Mouse (Mus musculus) thymus, postnatal 36 days (tissue): ENCODE results near the gene Atg4a-ps.
"Not testable (repeated sequence)": the region's sequence is repeated elsewhere in the genome, so short reads cannot be mapped to it uniquely, and the experiment has no call there.

Experiments used
- DNase-seq, 2 experiments: peaks; one replicate each; pipeline ENCODE4 v3.0.0; 2022; ENCODE audit warnings: mixed read lengths in 2 of 2

The Atg4a-ps gene

GRCm38 (mm10) chr3:103645968-103646367 lies at the start of gene Atg4a-ps:
TSS of gene Atg4a-ps (minus strand) at chr3:103646068.
- not testable (repeated sequence) for DNase-seq

GRCm38 (mm10) chr3:103695556-103695955 lies 49.7 kb upstream of the Atg4a-ps start:
- DNase-seq, result no peak

- peak in 1 of 2 experiments; percentile 9 for DNase-seq
Observed at GRCm38 (mm10) chr3:103690506-103690905, 44.6 kb upstream of the Atg4a-ps start.

GRCm38 (mm10) chr3:103689043-103689442 lies 43.2 kb upstream of the Atg4a-ps start:
- no peak for DNase-seq

- no peak for DNase-seq
Observed at GRCm38 (mm10) chr3:103683966-103684319, 38.1 kb upstream of the Atg4a-ps start.

- no peak for DNase-seq
Observed at GRCm38 (mm10) chr3:103683234-103683965, 37.5 kb upstream of the Atg4a-ps start.

- DNase-seq, result no peak
Observed at GRCm38 (mm10) chr3:103682473-103682872, 36.6 kb upstream of the Atg4a-ps start.

GRCm38 (mm10) chr3:103678811-103679210 lies 32.9 kb upstream of the Atg4a-ps start:
- DNase-seq, result no peak

- no peak for DNase-seq
Observed at GRCm38 (mm10) chr3:103672716-103673115, 26.8 kb upstream of the Atg4a-ps start.

- DNase-seq, result no peak
Observed at GRCm38 (mm10) chr3:103672113-103672512, 26.2 kb upstream of the Atg4a-ps start.

- DNase-seq, result no peak
Observed at GRCm38 (mm10) chr3:103663385-103663784, 17.5 kb upstream of the Atg4a-ps start.

- DNase-seq, result no peak
Observed at GRCm38 (mm10) chr3:103661714-103662113, 15.8 kb upstream of the Atg4a-ps start.

- DNase-seq, result no peak
Observed at GRCm38 (mm10) chr3:103660012-103660411, 14.1 kb upstream of the Atg4a-ps start.

- DNase-seq, result no peak
Observed at GRCm38 (mm10) chr3:103650406-103650805, 4.5 kb upstream of the Atg4a-ps start.

GRCm38 (mm10) chr3:103649716-103650115 lies 3.8 kb upstream of the Atg4a-ps start:
- no peak for DNase-seq

- no peak for DNase-seq
Observed at GRCm38 (mm10) chr3:103648486-103648885, 2.6 kb upstream of the Atg4a-ps start.

- no peak for DNase-seq
Observed at GRCm38 (mm10) chr3:103647164-103647867, 1.4 kb upstream of the Atg4a-ps start.

- DNase-seq, result peak; percentile 70 to 86
Observed at GRCm38 (mm10) chr3:103641301-103641700, 4.6 kb downstream of the Atg4a-ps start.

- no peak for DNase-seq
Observed at GRCm38 (mm10) chr3:103640226-103640803, 5.6 kb downstream of the Atg4a-ps start.

- DNase-seq, result no peak
Observed at GRCm38 (mm10) chr3:103637641-103638040, 8.2 kb downstream of the Atg4a-ps start.

GRCm38 (mm10) chr3:103634256-103634655 lies 11.6 kb downstream of the Atg4a-ps start:
- no peak for DNase-seq

- DNase-seq, result no peak
Observed at GRCm38 (mm10) chr3:103633831-103634230, 12.0 kb downstream of the Atg4a-ps start.

GRCm38 (mm10) chr3:103633124-103633523 lies 12.7 kb downstream of the Atg4a-ps start:
- no peak for DNase-seq

GRCm38 (mm10) chr3:103627661-103628060 lies 18.2 kb downstream of the Atg4a-ps start:
- DNase-seq, result no peak
